Mouse (Mus musculus): ENCODE data around the gene Gas2.

- TF ChIP-seq CTCF (IDR thresholded peaks at IDR 0.05; ENCODE audit: low read depth) (no peak), EP300 (IDR thresholded peaks at IDR 0.05; ENCODE audit: low read depth) (no peak)
These were observed 153.4 kb downstream of the Gas2 start for GRCm38 (mm10) chr7:52015180-52015579.
